Mouse (Mus musculus): ENCODE results near the gene Zfp316. TPM values are rescaled to one million over a fixed set of nuclear protein-coding genes. Genes with fewer than 3 reads are reported as not detected.
A peak's percentile ranks its signal among the peaks of the same experiment; 100 is the strongest.

Zfp316 gene
- polyA plus RNA-seq, 1 experiment from 2014 or later = 12.1 TPM

DNA sequence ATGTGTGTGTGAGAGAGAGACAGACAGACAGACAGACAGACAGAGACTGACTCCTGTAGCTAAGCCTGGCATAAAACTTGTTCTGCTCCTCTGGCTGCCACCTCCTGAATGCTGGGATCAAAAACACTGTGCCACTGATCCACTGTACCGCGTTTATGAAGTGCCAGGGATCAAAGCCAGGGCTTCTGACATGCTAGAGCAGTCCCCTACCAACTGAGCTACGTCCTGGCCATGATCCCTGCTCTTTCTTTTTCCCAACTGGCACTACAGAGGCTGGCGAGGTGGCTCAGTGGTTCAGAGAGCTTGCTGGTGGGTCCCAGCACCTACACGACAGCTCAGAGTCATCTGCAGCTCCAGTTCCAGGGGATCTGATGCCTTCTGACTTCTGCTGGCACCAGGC lies 5.9 kb upstream of the Zfp316 start:
- no peak for ATAC-seq
- Histone ChIP-seq H3K4me3 (replicated peaks) (no peak overlapping the region), H3K27ac (no peak overlapping the region), H3K4me1 (replicated peaks) (peaks cover 5% of the 10 kb centered on the region), H3K4me2 (replicated peaks) (no peak overlapping the region), H3K36me3 (no peaks in the 10 kb centered on the region), H3K9me3 (no peaks in the 10 kb centered on the region), H3K9ac (replicated peaks) (no peak overlapping the region), H3K27me3 (peaks cover 14% of the 10 kb centered on the region)
- WGBS = 61% methylated on average over 5 of the region's 5 CpGs

DNA sequence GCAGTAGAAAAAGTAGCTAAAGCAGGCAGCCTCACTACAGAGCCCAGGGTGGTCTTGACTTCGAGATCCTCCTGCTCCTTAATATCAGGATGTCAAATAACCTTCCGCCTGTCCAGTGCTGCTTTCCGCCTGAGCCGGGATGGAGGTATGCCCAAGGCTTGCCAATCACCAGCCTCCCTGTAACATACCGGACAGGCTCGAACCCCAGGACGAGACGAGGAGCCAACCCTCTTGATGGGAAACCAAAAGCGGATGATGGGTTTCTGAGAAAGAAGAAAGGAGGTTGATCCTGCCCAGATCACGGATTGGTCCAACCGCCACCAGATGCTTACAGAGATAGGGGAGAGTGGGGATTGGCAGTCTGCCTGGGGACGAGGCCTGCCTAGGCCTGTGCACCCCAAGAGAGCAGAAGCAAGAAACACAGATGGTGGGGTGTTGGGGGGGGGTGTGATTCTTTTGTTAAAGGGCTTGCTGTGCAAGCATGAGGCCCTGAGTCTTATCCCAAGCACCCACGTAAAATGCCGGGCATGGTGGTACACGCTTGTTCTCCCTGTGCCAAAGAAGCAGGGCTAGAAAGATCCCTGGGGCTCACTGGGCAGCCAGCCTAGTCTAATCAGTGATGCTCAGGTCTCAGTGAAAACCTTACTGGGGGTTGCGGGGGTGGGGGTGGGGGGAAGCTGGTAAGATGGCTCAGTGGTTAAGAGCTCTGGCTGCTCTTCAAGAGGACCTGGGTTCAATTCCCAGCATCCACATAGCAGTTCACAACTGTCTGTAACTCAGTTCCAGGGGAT lies 2.9 kb upstream of the Zfp316 start:
- Histone ChIP-seq H3K36me3 (no peaks in the 10 kb centered on the region), H3K27ac (no peak overlapping the region), H3K4me2 (replicated peaks) (no peak overlapping the region), H3K4me3 (replicated peaks) (no peak overlapping the region), H3K9ac (replicated peaks) (no peak overlapping the region), H3K4me1 (replicated peaks) (peaks cover 24% of the 10 kb centered on the region), H3K9me3 (no peaks in the 10 kb centered on the region), H3K27me3 (peaks cover 9% of the 10 kb centered on the region; the same call in 1 of the 2 replicates)
- WGBS = 90% methylated on average over 16 of the region's 16 CpGs
- ATAC-seq = no peak

DNA sequence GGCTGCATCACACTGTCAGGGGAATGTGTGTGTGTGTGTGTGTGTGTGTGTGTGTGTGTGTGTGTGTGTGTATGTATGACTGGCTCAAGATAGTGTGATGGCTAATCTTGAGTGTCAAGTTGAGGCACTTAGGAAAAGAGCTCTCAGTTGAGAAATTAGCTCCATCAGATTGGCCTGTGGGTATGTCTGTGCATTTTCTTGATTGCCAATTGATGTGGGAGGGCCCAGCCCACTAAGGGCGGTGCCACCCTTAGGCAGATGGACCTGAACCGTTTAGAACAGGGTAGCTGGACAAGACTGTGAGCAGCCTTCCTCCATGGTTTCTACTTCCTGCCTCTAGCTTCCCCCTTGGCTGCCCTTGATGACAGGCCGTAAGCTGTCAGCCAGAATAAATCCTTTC lies 2.3 kb upstream of the Zfp316 start:
- H3K4me2 ChIP-seq (replicated peaks) = no peak overlapping the region
- no peaks in the 10 kb centered on the region for H3K36me3 ChIP-seq
- H3K4me3 ChIP-seq (replicated peaks) = no peak overlapping the region
- no peak overlapping the region for H3K9ac ChIP-seq (replicated peaks)
- no peak for ATAC-seq
- no peaks in the 10 kb centered on the region for H3K9me3 ChIP-seq
- 84% methylated on average over 3 of the region's 3 CpGs for WGBS
- H3K27ac ChIP-seq = no peak overlapping the region
- peaks cover 9% of the 10 kb centered on the region; the same call in 1 of the 2 replicates for H3K27me3 ChIP-seq
- H3K4me1 ChIP-seq (replicated peaks) = peaks cover 28% of the 10 kb centered on the region

DNA sequence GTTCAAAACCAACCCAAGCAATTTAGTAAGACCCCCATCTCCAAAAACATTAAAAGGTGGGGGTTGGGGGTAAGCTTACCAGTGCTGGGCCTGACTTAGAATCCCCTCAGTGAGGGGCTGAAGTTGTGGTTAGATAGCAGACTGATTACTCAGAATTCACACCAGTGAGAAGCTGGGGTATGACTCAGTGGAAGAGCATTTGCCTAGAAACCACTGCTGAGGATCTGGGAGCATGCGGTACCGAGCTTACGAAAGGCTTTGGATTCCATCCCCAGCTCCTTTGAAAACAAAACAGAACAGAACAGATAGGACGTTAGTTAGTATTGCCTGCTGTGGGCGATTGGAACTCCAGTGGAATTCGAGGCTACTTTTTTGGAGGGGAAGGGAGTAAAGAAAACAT lies 1.8 kb upstream of the Zfp316 start:
- Histone ChIP-seq H3K9me3 (no peaks in the 10 kb centered on the region), H3K36me3 (no peaks in the 10 kb centered on the region), H3K27ac (no peak overlapping the region), H3K4me2 (replicated peaks) (no peak overlapping the region), H3K9ac (replicated peaks) (no peak overlapping the region), H3K4me1 (replicated peaks) (peaks cover 32% of the 10 kb centered on the region), H3K4me3 (replicated peaks) (no peak overlapping the region), H3K27me3 (peaks cover 9% of the 10 kb centered on the region; the same call in 1 of the 2 replicates)
- ATAC-seq = no peak
- 93% methylated on average over 6 of the region's 6 CpGs for WGBS

DNA sequence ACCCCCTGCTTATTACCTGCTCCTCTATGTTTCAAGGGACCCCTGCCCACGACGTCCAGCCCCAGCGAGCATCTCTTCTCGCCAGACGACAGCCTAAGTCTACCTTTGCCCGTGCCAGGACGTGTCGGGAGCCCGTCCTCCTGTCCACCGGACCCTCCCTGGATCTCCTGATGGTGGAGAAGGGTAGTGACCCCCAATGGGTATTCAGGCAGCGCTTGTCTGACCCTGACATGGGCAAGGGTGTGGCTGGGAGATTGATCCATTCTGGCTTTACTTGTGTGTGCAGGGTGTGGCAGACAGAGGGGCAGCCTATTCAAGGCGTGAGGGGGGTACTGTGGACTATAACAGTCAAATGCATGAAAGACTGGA lies 313 bp upstream of the Zfp316 start:
- peak overlapping the region; percentile 89 for H3K4me3 ChIP-seq (replicated peaks)
- H3K27me3 ChIP-seq = 0 out of 2 replicates have a peak, but pooled peaks cover 6% of the 10 kb centered on the region
- no peaks in the 10 kb centered on the region for H3K36me3 ChIP-seq
- 3% methylated on average over 12 of the region's 12 CpGs for WGBS
- peak overlapping the region; percentile 72 for H3K4me2 ChIP-seq (replicated peaks)
- H3K27ac ChIP-seq = peak overlapping the region; percentile 85
- H3K4me1 ChIP-seq (replicated peaks) = peaks cover 34% of the 10 kb centered on the region
- ATAC-seq = no peak; the same call in 1 of the 2 replicates
- no peaks in the 10 kb centered on the region for H3K9me3 ChIP-seq
- H3K9ac ChIP-seq (replicated peaks) = peak overlapping the region; percentile 97

DNA sequence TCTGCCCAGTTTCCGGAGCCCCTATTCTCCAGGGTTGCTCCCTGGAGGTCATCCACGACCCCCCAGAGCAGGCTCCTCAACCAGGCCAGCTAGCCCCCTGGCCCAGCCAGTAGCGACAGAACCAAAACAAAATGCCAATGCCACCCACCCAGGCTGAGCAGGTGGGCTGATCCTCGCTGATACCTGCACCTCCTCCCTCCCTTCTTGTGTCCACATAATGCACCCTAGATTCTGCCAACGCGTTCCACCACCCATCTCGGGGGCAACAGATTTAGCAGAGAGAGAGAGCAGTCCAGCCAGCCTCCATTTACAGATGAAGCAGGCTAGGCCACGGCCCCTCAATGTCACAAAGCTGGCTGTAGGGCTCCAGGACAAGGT lies 848 bp downstream of the Zfp316 start:
- WGBS = 26% methylated on average over 8 of the region's 8 CpGs
- Histone ChIP-seq H3K27me3 (no peaks in the 10 kb centered on the region), H3K4me2 (replicated peaks) (peak overlapping the region; percentile 72), H3K4me3 (replicated peaks) (peak overlapping the region; percentile 89), H3K4me1 (replicated peaks) (peaks cover 34% of the 10 kb centered on the region), H3K9ac (replicated peaks) (peak overlapping the region; percentile 97), H3K27ac (peak overlapping the region; percentile 85), H3K9me3 (no peaks in the 10 kb centered on the region), H3K36me3 (peaks cover 9% of the 10 kb centered on the region)
- ATAC-seq = peak; percentile 28

DNA sequence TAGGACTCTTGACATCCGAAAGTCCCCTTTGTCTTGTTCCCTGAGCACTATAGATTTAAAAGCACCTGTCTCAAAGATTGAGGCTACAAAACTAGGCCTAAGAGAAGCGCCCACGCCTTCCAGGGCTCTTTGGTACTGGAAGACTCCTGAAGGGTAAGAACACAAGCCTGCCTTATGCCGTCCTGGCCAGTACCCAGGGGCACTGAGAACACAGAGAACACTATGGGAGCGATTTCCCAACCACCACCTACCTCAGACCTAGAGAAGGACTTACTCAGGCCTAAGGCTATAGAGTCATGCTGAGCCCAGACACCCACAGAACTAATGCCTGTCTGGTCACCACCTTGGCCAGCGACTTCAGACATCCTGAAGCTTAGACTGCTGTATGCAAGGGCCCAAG lies 3.0 kb downstream of the Zfp316 start:
- H3K27me3 ChIP-seq = no peaks in the 10 kb centered on the region
- H3K4me2 ChIP-seq (replicated peaks) = no peak overlapping the region
- H3K36me3 ChIP-seq = peaks cover 30% of the 10 kb centered on the region
- H3K27ac ChIP-seq = no peak overlapping the region
- WGBS = 89% methylated on average over 6 of the region's 6 CpGs
- H3K4me3 ChIP-seq (replicated peaks) = no peak overlapping the region
- no peaks in the 10 kb centered on the region for H3K9me3 ChIP-seq
- ATAC-seq = no peak
- H3K4me1 ChIP-seq (replicated peaks) = peaks cover 34% of the 10 kb centered on the region
- no peak overlapping the region for H3K9ac ChIP-seq (replicated peaks)

DNA sequence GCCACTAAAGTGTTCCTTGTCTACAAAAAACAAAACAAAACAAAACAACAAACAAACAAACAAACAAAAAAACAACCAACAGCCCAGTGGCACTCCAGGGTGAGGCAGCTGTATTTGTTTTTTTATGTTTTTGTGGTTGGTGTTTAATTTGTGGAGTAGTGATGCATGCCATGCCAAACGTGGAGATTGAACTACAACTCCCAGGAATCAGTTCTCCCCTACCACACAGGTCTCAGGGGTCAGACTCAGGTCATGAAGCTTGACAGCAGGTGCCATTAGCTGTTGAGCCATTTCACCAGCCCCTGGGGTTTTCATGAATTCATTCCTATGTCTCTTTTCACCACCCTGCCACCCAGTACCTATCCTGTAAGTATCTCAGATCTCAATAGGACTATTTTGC lies 4.4 kb downstream of the Zfp316 start:
- Histone ChIP-seq H3K4me3 (replicated peaks) (no peak overlapping the region), H3K36me3 (peaks cover 43% of the 10 kb centered on the region), H3K27me3 (no peaks in the 10 kb centered on the region), H3K9me3 (no peaks in the 10 kb centered on the region), H3K4me1 (replicated peaks) (peaks cover 25% of the 10 kb centered on the region), H3K27ac (no peak overlapping the region), H3K9ac (replicated peaks) (no peak overlapping the region), H3K4me2 (replicated peaks) (no peak overlapping the region)
- 52% methylated on average over 1 of the region's 1 CpGs for WGBS
- no peak for ATAC-seq

DNA sequence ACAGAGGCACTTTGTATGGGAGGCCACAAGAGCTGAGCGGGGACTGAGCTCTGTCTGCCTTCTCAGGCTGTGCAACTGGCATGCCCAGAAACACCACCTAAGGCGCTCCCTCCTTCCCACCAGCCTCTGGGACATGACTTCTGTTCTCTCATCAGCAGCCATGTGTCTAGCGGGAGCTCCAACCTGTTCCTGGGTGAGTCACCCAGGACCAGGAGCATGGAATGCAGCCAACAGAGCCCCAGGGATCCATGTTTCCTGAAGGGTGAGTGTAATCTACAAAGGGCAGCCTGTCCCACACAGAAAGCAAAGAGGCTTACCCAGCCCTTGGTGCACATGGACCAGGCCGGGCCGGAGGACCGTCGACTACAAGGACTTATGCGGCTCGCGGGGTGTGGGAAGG lies 5.1 kb downstream of the Zfp316 start:
- H3K4me2 ChIP-seq (replicated peaks) = no peak overlapping the region
- 95% methylated on average over 10 of the region's 10 CpGs for WGBS
- H3K4me1 ChIP-seq (replicated peaks) = peaks cover 23% of the 10 kb centered on the region
- no peak overlapping the region for H3K9ac ChIP-seq (replicated peaks)
- H3K9me3 ChIP-seq = no peaks in the 10 kb centered on the region
- no peak overlapping the region for H3K27ac ChIP-seq
- H3K36me3 ChIP-seq = peaks cover 50% of the 10 kb centered on the region
- ATAC-seq = no peak
- H3K4me3 ChIP-seq (replicated peaks) = no peak overlapping the region
- H3K27me3 ChIP-seq = no peaks in the 10 kb centered on the region

DNA sequence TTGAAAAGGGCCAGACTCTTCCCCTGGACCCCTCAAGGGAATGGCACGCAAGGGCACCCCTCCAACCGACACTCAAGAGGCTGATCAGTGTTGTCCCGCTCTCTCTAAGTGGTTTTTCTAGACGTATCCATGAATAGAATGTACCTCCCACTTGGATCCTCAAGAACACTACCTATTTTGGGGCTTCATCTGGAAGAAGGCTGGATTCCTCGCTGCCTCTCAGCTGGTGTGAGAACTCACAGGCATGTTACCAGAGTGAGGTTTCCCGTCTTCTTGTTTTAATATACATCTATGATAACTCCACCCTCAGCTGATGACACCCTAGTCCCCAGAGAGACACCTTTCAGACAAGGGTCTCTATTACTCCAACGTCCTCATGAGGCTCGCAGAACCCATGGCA lies 8.2 kb downstream of the Zfp316 start:
- H3K9me3 ChIP-seq = no peaks in the 10 kb centered on the region
- no peak overlapping the region for H3K4me2 ChIP-seq (replicated peaks)
- peaks cover 2% of the 10 kb centered on the region; the same call in 1 of the 2 replicates for H3K4me1 ChIP-seq (replicated peaks)
- H3K27ac ChIP-seq = no peak overlapping the region
- no peak overlapping the region for H3K9ac ChIP-seq (replicated peaks)
- H3K36me3 ChIP-seq = peaks cover 81% of the 10 kb centered on the region
- 90% methylated on average over 8 of the region's 8 CpGs for WGBS
- ATAC-seq = no peak
- H3K27me3 ChIP-seq = peaks cover 24% of the 10 kb centered on the region
- H3K4me3 ChIP-seq (replicated peaks) = no peak overlapping the region

DNA sequence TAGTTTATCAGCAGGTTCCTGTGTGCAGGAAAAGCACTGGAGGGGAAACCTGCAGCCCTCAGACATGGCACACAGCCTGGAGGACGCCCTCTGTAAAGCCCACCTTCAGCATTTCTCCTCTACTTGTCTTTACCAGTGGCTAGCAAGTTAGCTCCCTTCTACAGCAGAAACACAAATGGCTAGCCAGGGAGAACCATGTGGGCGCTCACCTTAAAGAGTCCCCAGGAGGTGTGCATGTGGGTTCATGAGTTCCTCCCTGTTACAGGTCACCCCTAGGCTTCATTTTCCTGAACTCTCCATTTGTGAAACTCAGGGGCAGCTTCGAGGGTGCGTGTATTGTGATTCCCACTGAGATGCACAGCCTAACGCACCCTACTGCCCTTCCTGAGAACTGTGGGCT lies 14.0 kb downstream of the Zfp316 start:
- no peak overlapping the region for H3K27ac ChIP-seq
- peaks cover 78% of the 10 kb centered on the region for H3K27me3 ChIP-seq
- H3K4me2 ChIP-seq (replicated peaks) = no peak overlapping the region
- H3K36me3 ChIP-seq = peaks cover 96% of the 10 kb centered on the region
- no peaks in the 10 kb centered on the region for H3K9me3 ChIP-seq
- no peak for ATAC-seq
- peaks cover 24% of the 10 kb centered on the region for H3K4me1 ChIP-seq (replicated peaks)
- H3K9ac ChIP-seq (replicated peaks) = no peak overlapping the region
- no peak overlapping the region for H3K4me3 ChIP-seq (replicated peaks)
- 81% methylated on average over 5 of the region's 5 CpGs for WGBS

DNA sequence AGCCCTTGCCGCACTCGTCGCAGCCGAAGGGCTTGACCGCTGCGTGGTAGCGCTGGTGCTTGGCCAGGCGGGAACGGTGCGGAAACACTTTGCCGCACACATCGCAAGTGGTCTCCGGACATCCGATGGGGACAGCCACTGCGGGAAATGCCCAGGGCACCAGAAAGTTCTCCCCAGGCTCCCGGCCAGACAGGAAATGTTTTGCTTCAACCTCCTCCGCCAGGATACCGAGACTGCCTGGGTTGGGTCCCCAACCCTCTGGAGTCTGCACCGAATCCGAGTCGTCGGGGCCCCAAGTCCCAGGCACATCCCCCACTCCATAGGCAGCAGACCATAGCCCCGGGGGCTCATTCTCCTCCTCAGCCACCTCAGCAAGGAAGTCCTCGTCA lies 14.7 kb downstream of the Zfp316 start:
- Histone ChIP-seq H3K4me2 (replicated peaks) (no peak overlapping the region), H3K4me3 (replicated peaks) (0 out of 2 replicates have a peak overlapping the region, but pooled peaks have one; percentile 35), H3K36me3 (peaks cover 90% of the 10 kb centered on the region), H3K9ac (replicated peaks) (0 out of 2 replicates have a peak overlapping the region, but pooled peaks have one; percentile 39), H3K4me1 (replicated peaks) (peaks cover 24% of the 10 kb centered on the region), H3K27ac (no peak overlapping the region), H3K9me3 (no peaks in the 10 kb centered on the region), H3K27me3 (peaks cover 78% of the 10 kb centered on the region)
- WGBS = 19% methylated on average over 24 of the region's 24 CpGs
- no peak for ATAC-seq
